In the genomic region with DNA sequence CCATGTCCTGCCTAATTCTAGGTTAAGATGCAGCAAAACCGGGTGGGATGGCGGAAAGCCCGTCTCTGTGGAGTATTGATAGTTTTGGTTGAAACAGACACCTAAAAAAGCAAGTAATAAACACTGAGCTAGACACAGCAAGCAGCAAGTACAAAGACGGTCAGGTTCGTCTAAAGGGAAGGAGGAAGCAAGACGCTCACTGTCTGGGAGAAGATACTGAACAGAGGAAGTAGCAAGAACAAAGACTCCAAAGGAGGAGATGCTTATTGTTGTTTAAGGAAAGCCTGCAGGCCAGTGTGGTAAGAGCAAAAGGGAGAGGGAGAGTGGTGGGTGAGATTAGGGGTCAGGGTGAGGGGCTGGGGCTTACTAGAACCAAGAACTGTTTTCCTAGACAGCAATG, we compare ENCODE assay signal across 7 mouse cellular contexts. TPM values are rescaled to one million over a fixed set of nuclear protein-coding genes. Genes with fewer than 3 reads are reported as not detected.
DNase-seq lines count a peak whose midpoint lies in the region; ATAC-seq lines count a peak whose summit lies in the region.

No protein-coding gene starts in this region.

- ATAC-seq in lung, embryonic 15.5 days (ENCODE audit: borderline replicate concordance, extremely low read depth, low FRiP score, low TSS enrichment): no peak
- no peak for ATAC-seq in forebrain, embryonic 16.5 days
- ATAC-seq in liver, embryonic 12.5 days: no peak
- no peak for ATAC-seq in stomach, embryonic 14.5 days (ENCODE audit: insufficient number of reproducible peaks, insufficient read depth, low FRiP score, low read depth)

- peaks cover 38% of the 10 kb centered on the region for H3K4me1 ChIP-seq in lung, embryonic 15.5 days
- H3K4me1 ChIP-seq in forebrain, embryonic 16.5 days (replicated peaks; ENCODE audit: control insufficient read depth, insufficient read depth, low read length): peaks cover 29% of the 10 kb centered on the region
- peaks cover 56% of the 10 kb centered on the region for H3K4me1 ChIP-seq in liver, embryonic 12.5 days
- peaks cover 21% of the 10 kb centered on the region for H3K4me1 ChIP-seq in stomach, embryonic 14.5 days (ENCODE audit: control insufficient read depth, insufficient read depth, low read length)

- peak overlapping the region; percentile 48 for H3K27ac ChIP-seq in lung, embryonic 15.5 days
- no peak overlapping the region for H3K27ac ChIP-seq in forebrain, embryonic 16.5 days (ENCODE audit: low read length)
- H3K27ac ChIP-seq in liver, embryonic 12.5 days: peak overlapping the region; percentile 66
- H3K27ac ChIP-seq in stomach, embryonic 14.5 days (ENCODE audit: low read length): peak overlapping the region; percentile 27; the same call in 1 of the 2 replicates

- peak overlapping the region; percentile 68 for H3K4me3 ChIP-seq in lung, embryonic 15.5 days
- H3K4me3 ChIP-seq in forebrain, embryonic 16.5 days (replicated peaks; ENCODE audit: low read length): no peak overlapping the region
- H3K4me3 ChIP-seq in liver, embryonic 12.5 days: peak overlapping the region; percentile 94
- peak overlapping the region; percentile 90; the same call in 1 of the 2 replicates for H3K4me3 ChIP-seq in stomach, embryonic 14.5 days (ENCODE audit: low read depth, low read length)

- H3K27me3 ChIP-seq in lung, embryonic 15.5 days: no peaks in the 10 kb centered on the region
- no peaks in the 10 kb centered on the region for H3K27me3 ChIP-seq in forebrain, embryonic 16.5 days (replicated peaks; ENCODE audit: control insufficient read depth, insufficient read depth, low read length)
- no peaks in the 10 kb centered on the region for H3K27me3 ChIP-seq in liver, embryonic 12.5 days (replicated peaks)
- H3K27me3 ChIP-seq in stomach, embryonic 14.5 days (ENCODE audit: control insufficient read depth, insufficient read depth, low read length): no peaks in the 10 kb centered on the region

- no peak for DNase-seq in lung, postnatal 10 days
- no peak for DNase-seq in retina, postnatal 1 day
- DNase-seq in layer of hippocampus, postnatal 14 days (ENCODE audit: low spot score in 2 of 2): no peak

- no peaks in the 10 kb centered on the region for H3K9me3 ChIP-seq in lung, embryonic 15.5 days
- H3K9me3 ChIP-seq in forebrain, embryonic 16.5 days (ENCODE audit: control insufficient read depth, low read length): no peaks in the 10 kb centered on the region
- no peaks in the 10 kb centered on the region for H3K9me3 ChIP-seq in liver, embryonic 12.5 days (replicated peaks)
- H3K9me3 ChIP-seq in stomach, embryonic 14.5 days (ENCODE audit: control insufficient read depth, low read depth, low read length): no peaks in the 10 kb centered on the region

- WGBS in lung, embryonic 15.5 days: 45% methylated on average over 6 of the region's 6 CpGs
- 39% methylated on average over 6 of the region's 6 CpGs for WGBS in forebrain, embryonic 16.5 days
- WGBS in liver, embryonic 12.5 days (ENCODE audit: insufficient replicate concordance): 46% methylated on average over 6 of the region's 6 CpGs
- WGBS in stomach, embryonic 14.5 days: 52% methylated on average over 6 of the region's 6 CpGs

- no peak overlapping the region for H3K9ac ChIP-seq in lung, embryonic 15.5 days
- H3K9ac ChIP-seq in forebrain, embryonic 16.5 days (replicated peaks; ENCODE audit: low read depth, low read length): peak overlapping the region; percentile 29; the same call in 1 of the 2 replicates
- peak overlapping the region; percentile 97 for H3K9ac ChIP-seq in liver, embryonic 12.5 days
- no peak overlapping the region for H3K9ac ChIP-seq in stomach, embryonic 14.5 days (replicated peaks; ENCODE audit: low read depth, low read length)

- no peaks in the 10 kb centered on the region for H3K36me3 ChIP-seq in lung, embryonic 15.5 days
- no peaks in the 10 kb centered on the region for H3K36me3 ChIP-seq in forebrain, embryonic 16.5 days (ENCODE audit: control insufficient read depth, insufficient read depth)
- peaks cover 33% of the 10 kb centered on the region for H3K36me3 ChIP-seq in liver, embryonic 12.5 days
- no peaks in the 10 kb centered on the region; the same call in 1 of the 2 replicates for H3K36me3 ChIP-seq in stomach, embryonic 14.5 days (ENCODE audit: control insufficient read depth, insufficient read depth, low read length)

- peak overlapping the region; percentile 60 for H3K4me2 ChIP-seq in lung, embryonic 15.5 days
- H3K4me2 ChIP-seq in forebrain, embryonic 16.5 days (ENCODE audit: low read length): peak overlapping the region; percentile 35
- H3K4me2 ChIP-seq in liver, embryonic 12.5 days: peak overlapping the region; percentile 84
- peak overlapping the region; percentile 72 for H3K4me2 ChIP-seq in stomach, embryonic 14.5 days (replicated peaks; ENCODE audit: low read depth, low read length)

RNA-seq across cellular contexts. Expression of a gene that starts 2.4 kb away (rescaled TPM):
- polyA plus RNA-seq in lung, embryonic 15.5 days (2015; fragmentation: Nextera tagmentation; extraction: Ambion mirVana): 3.0 and 3.3 TPM in 2 replicates
- polyA plus RNA-seq in forebrain, embryonic 16.5 days (2015; fragmentation: Nextera tagmentation; extraction: Ambion mirVana): 122 and 124 TPM in 2 replicates
- polyA plus RNA-seq in liver, embryonic 12.5 days (2016; fragmentation: Nextera tagmentation; extraction: Ambion mirVana): 1.7 and 2.2 TPM in 2 replicates
- 7.3 and 7.5 TPM in 2 replicates for polyA plus RNA-seq in stomach, embryonic 14.5 days (2014; fragmentation: Nextera tagmentation; extraction: Ambion mirVana)
- 100 to 1,000 TPM; 206 to 222 TPM for total RNA-seq in layer of hippocampus, postnatal 14 days (2021)

RNA-seq across cellular contexts. Expression of a gene that starts 2.9 kb away (rescaled TPM):
- polyA plus RNA-seq in lung, embryonic 15.5 days (2015; fragmentation: Nextera tagmentation; extraction: Ambion mirVana): 34.2 and 35.6 TPM in 2 replicates
- 34.5 and 38.1 TPM in 2 replicates for polyA plus RNA-seq in forebrain, embryonic 16.5 days (2015; fragmentation: Nextera tagmentation; extraction: Ambion mirVana)
- polyA plus RNA-seq in liver, embryonic 12.5 days (2016; fragmentation: Nextera tagmentation; extraction: Ambion mirVana): 31.8 and 34.1 TPM in 2 replicates
- 37.4 and 41.5 TPM in 2 replicates for polyA plus RNA-seq in stomach, embryonic 14.5 days (2014; fragmentation: Nextera tagmentation; extraction: Ambion mirVana)
- total RNA-seq in layer of hippocampus, postnatal 14 days (2021): 10 to 100 TPM; 48.5 to 51.2 TPM

Comparison
In these comparisons a context has a peak if more than half of its experiments do, and no peak if none do; other contexts are left out.
1. H3K9ac ChIP-seq: peak in forebrain, embryonic 16.5 days (single experiment) and liver, embryonic 12.5 days (single experiment); none in lung, embryonic 15.5 days (single experiment) and stomach, embryonic 14.5 days (single experiment).
2. RNA of a gene that starts 2.4 kb away (polyA plus RNA-seq): 122 to 124 TPM in forebrain, embryonic 16.5 days; 7.3 to 7.5 TPM in stomach, embryonic 14.5 days, 3.0 to 3.3 TPM in lung, embryonic 15.5 days and 1.7 to 2.2 TPM in liver, embryonic 12.5 days; every median in the first group is over 10 times any median in the second.
3. Peak in every context shown above with its lines, with median percentiles within 50 percentile points of each other: H3K4me2 ChIP-seq.